Mouse (Mus musculus): ENCODE measurements around the gene Cd163.

The Cd163 gene

GRCm38 (mm10) chr6:124364328-124364727 is 59.9 kb downstream of the Cd163 start:
- DNase-seq (ENCODE audit: low spot score), result no peak

GRCm38 (mm10) chr6:124373584-124374206 is 69.2 kb downstream of the Cd163 start:
- no peak for DNase-seq (ENCODE audit: low spot score)

GRCm38 (mm10) chr6:124374683-124375082 is 70.2 kb downstream of the Cd163 start:
- DNase-seq (ENCODE audit: low spot score), result no peak

GRCm38 (mm10) chr6:124375435-124375884 is 71.0 kb downstream of the Cd163 start:
- DNase-seq (ENCODE audit: low spot score), result no peak

- DNase-seq (ENCODE audit: low spot score), result no peak
Observed at GRCm38 (mm10) chr6:124376311-124376710, 71.9 kb downstream of the Cd163 start.

- no peak for DNase-seq (ENCODE audit: low spot score)
Observed at GRCm38 (mm10) chr6:124377494-124378255, 73.2 kb downstream of the Cd163 start.

- DNase-seq (ENCODE audit: low spot score), result no peak
Observed at GRCm38 (mm10) chr6:124379331-124379730, 74.9 kb downstream of the Cd163 start.

All from MN1 (cell line).